Mouse (Mus musculus): ENCODE measurements at regions not wholly inside any gene's neighbourhood (a gene's known extent, or its start where the extent isn't known, plus 50 kb on each side); places are given as distances from the start of the nearest gene placed in this dataset.

- TF ChIP-seq CTCF (conservative IDR thresholded peaks at IDR 0.05; ENCODE audit: low read length) = no peak
- TF ChIP-seq NANOG (IDR thresholded peaks at IDR 0.05; ENCODE audit: borderline replicate concordance, low read length) = no peak
- TF ChIP-seq POU5F1 (IDR thresholded peaks at IDR 0.05; ENCODE audit: borderline replicate concordance, low read length) = no peak
Measured at GRCm38 (mm10) chr9:84475906-84476305, 551.0 kb downstream of the Bckdhb start.

All from E14TG2a.4 (cell line).